Mouse (Mus musculus) urinary bladder, adult 18-20 months (tissue): ENCODE results near the gene Vmn1r124.
"Not testable (repeated sequence)": the region's sequence is repeated elsewhere in the genome, so short reads cannot be mapped to it uniquely, and the experiment has no call there.

Experiments used
- DNase-seq, 2 experiments: peaks; one replicate each; pipeline ENCODE4 v3.0.0; 2022; ENCODE audit warnings: low spot score in 2 of 2, mixed read lengths in 2 of 2

Gene Vmn1r124

DNA sequence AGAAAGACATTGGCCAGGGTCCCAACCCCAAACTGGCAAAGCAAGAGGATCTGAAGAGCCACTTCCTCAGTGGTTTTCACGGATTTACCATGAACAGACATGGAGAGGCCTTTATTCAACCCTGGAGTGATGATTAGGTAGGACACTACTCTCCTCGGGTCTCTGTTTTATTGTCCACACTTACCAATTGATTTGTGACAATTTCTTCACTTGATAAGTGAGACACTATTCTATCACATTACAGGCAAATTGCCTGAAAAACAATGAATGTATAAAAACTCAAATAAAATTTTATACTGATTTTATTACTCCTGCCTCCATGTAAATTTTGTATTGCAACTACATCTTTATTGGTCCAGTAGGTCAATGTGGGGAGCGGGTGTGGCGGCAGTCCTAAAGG, at the start of gene Vmn1r124:
TSS of gene Vmn1r124 (minus strand) at position 101 of the 400 bp plus-strand sequence.
- not testable (repeated sequence) for DNase-seq

- not testable (repeated sequence) for DNase-seq
These were observed 41.0 kb upstream of the Vmn1r124 start, which contains the start of gene Vmn1r126 for GRCm38 (mm10) chr7:21301367-21301766. TSS of gene Vmn1r126 (minus strand) at chr7:21301467.

DNA sequence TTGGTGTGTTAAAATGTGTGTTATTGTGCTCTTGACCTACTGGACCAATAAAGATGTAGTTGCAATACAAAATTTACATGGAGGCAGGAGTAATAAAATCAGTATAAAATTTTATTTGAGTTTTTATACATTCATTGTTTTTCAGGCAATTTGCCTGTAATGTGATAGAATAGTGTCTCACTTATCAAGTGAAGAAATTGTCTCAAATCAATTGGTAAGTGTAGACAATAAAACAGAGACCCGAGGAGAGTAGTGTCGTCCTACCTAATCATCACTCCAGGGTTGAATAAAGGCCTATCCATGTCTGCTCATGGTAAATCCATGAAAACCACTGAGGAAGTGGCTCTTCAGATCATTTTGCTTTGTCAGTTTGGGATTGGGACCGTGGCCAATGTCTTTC, 11.5 kb upstream of the Vmn1r124 start, which contains the start of gene Vmn1r125:
TSS of gene Vmn1r125 (plus strand) at position 301 of the 400 bp plus-strand sequence.
- DNase-seq = not testable (repeated sequence)
